Mouse (Mus musculus) adrenal gland, adult 2 months (tissue): ENCODE measurements at regions not wholly inside any gene's neighbourhood (a gene's known extent, or its start where the extent isn't known, plus 50 kb on each side); places are given as distances from the start of the nearest gene placed in this dataset.

Experiments used
- DNase-seq: peaks from one replicate; pipeline ENCODE4 v3.0.0; 2021

DNA sequence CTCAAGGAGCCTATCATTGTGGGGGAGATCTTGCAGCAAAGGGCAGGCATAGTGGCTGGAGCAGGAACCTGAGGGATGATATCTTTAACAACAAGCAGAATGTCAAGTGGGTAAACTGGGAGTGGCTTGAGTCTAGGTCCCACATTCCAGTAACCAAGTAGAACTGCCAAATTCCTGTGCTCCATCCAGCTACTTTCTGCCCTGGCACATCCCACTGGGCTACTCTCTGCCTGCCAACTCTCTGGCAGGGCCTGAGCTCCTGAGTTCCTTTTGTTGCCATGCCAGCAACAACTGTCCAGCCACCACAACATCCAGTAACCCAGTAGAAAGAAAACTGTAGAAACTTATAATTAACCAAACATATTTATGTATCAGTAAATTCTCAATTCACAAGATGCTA, 1088.8 kb upstream of the Tenm4 start:
- peak; percentile 2 for DNase-seq

DNA sequence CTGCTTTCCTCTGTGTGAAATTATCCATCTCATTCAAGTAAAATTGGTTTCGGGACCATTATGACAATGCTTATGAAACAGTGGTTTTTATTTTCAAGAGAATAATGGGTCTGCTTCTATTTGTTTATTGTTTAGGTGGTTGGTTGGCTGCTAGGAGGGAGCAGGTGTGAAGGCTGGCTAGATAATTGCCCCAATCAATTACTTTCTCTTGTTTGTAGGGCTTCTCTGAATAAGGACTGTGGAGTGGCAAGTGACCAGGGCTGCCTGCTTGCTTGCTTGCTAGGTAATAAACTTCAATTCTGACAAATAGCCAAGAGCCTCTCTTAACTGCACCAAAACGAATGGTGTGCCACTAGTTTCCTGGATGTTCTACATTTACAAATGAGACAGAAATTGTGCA, 1086.7 kb upstream of the Tenm4 start:
- no peak for DNase-seq

DNA sequence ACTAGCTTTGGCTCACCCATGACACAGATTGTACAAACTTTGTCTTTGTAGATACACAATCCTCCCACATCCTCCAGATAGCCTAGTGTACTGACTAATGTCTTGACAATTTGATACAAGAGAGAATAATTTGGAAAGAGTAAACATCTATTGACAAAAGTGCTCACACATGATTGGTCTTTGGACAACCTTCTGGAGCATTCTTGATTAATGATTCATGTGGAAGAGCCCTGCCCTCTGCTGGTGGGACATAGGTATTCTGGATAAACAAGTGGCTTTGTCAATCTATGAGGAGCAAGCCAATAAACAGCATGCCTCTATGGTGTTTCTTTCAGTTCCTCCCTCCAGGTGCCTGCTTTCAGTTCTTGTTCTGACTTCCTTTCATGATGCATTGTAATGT, 1079.7 kb upstream of the Tenm4 start:
- DNase-seq, result peak; percentile 56

DNA sequence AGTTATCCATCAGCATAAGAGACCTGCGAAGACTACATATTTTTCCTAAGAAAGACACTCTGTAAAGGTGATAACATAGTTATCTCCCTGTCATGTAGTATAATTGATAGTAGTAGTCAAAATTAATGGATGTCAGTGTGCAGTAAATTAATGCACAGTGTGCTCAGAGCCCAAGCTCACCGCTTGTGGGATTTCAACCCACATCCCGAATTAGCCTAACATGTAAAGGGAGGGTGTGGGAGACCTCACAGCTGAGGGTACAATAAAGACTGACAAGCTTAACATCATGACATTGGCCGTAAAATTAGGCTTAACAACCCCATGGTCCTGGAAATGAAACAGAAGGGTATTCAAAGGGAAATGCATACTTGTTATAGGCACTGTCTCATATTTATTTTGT, 1042.0 kb upstream of the Tenm4 start:
- DNase-seq, result no peak

DNA sequence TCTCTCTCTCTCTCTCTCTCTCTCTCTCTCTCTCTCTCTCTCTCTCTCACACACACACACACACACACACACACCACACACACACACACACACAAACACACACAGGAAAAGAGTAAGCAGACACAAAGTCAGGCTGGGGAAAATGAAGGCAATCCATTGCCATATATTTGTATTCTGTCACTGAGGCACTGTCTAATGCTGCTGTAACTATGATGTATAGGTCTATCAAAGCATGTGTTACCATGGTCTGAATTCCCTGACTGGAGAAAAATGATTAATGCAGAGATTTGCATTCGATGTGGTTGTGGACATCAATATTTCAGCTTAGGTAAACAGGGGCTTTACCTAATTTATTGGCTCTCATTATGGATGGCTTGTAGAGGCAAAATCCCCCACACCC, 1038.0 kb upstream of the Tenm4 start:
- no peak for DNase-seq

DNA sequence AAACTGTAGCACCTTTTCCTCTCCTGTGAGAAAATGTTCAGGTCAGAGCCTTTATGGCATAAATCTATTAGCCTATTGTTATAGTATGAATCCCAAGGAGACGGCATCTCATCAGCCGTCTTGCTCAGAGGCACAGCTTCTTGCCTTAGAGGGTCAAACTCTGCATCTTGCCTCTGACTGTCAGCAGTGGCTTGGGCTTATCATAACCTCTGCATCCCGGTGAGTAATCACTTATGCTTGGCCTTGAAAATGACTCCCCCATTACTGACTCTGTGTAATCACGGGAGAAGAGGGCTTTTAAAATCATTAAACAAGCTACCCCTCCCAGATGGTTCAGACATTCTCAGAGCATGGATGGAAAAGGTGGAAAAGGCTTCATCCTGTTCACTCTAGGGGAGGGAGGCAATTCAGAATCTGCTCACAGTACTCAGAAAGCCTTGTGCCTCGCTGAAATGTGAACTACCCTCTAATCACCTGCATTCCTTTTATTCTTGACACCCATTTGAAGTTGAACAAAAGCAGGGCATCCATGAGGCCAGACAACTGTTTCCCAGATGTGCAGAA, 1036.9 kb upstream of the Tenm4 start:
- DNase-seq, result no peak

DNA sequence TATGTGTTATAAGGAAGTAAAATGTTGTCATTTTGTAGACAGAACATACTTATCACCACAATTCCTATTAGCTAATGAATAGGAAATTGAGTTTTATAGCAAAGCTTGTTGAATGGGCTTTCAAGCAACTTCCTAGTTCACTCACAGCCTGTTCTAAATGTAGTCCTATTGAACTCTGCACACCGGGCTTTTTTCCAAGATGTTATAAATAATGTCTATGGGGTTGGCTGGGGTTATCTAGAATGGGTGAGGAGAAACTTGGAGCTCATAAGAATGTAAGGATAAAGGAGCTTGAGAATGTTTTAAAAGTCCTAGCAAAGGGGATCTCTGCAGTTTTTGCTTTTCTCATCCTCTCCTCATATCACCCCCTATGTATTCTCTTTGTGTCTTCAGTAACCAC, 1029.3 kb upstream of the Tenm4 start:
- peak; percentile 19 for DNase-seq

DNA sequence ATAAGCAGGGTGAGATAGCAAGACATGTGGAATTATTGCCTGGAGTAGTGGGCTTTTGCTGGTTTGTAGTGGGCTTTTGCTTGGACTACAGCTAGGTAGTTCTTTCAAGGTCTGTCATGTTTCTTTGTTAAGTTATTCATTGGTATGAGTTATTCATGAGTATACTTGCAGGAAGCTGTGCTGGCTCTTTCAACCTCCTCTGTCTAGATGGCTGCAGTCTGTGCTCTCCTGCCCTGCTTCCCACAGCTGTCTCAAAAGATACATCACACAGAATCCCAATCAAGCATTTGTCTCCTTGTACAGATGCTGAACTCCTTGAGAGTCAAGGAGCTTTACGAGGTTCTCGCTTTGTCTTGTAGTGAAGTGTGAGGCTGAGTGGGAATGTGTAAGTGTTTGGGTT, 1028.0 kb upstream of the Tenm4 start:
- DNase-seq, result no peak
